Mouse (Mus musculus) spleen, adult 2 months (tissue): ENCODE results near the gene Ache.

ENCODE experiments used
- CTCF ChIP-seq: fragments of 200-500 bp; IDR thresholded peaks from 2 replicates; pipeline ENCODE4 v1.5.1; 2011; ENCODE audit warnings: mild to moderate bottlenecking, inconsistent platforms; ENCODE audit not compliant: insufficient read depth, insufficient read length, insufficient replicate concordance; ENCODE audit errors: extremely low read depth
- POLR2A ChIP-seq: fragments of 200-500 bp; IDR thresholded peaks from 2 replicates; pipeline ENCODE4 v1.6.1; 2011; ENCODE audit warnings: low read depth, low read length, inconsistent platforms

DNA sequence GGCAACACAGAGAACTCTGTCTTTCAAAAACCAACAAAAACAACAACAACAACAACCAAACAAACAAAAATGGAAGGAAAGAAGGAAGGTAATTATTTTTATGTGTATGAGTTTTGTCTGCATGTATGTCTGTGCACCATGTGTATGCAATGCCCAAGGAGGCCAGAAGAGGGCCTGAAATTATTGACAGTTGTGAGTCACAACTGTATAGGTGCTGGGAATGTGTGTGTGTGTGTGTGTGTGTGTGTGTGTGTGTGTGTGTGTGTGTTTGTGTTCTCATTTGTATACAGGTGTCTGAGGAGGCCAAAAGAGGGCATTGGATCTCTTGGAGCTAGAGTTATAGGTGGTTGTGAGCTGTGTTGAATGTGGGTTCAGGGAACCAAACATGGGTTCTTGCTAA, 56.5 kb downstream of the Ache start:
- no peak for TF ChIP-seq CTCF
- no peak for TF ChIP-seq POLR2A
